Mouse (Mus musculus) ES-Bruce4 (cell line): ENCODE results near the gene Rab11a.

Source experiments
- CTCF ChIP-seq: IDR thresholded peaks from one replicate; pipeline ENCODE4 v1.8.1; 2011; ENCODE audit warnings: low read depth, low read length
- EP300 ChIP-seq: IDR thresholded peaks from 2 replicates; pipeline ENCODE4 v1.6.1; 2011; ENCODE audit warnings: low read depth, low read length; ENCODE audit not compliant: insufficient read depth
- POLR2A ChIP-seq: IDR thresholded peaks from one replicate; pipeline ENCODE4 v1.8.1; 2011; ENCODE audit warnings: low read length; ENCODE audit not compliant: insufficient read depth

GRCm38 (mm10) chr9:64774411-64774811 is 36.9 kb upstream of the Rab11a start:
- TF ChIP-seq CTCF (no peak), POLR2A (no peak), EP300 (no peak)
